Mouse (Mus musculus): ENCODE data around the gene Ift81.

Ift81 gene

DNA sequence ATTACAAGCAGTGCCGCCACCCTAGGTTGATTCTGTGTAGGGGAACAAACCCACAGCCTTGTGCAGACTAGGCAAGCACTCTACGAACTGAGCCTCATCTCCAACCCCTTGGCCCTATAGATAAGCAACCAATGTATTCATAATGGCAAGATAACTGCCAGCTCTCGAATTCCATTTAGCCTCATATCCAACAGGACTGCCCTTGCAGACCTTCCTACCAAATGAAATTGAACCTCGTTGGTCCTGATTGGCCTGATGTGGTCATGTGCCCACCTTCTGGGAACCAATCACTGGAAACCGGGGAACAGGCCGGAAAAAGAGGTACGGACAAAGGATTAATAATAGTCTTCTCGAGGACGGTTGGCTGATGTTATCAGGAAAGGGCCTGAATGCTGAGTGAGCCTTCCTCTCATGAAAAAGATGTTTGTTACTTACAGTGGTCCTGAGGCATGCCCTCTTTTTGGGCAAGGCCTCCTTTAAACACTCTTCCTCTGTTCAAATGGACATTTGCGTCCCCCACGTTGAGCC is 10.7 kb upstream of the Ift81 start:
- no peak for DNase-seq

DNA sequence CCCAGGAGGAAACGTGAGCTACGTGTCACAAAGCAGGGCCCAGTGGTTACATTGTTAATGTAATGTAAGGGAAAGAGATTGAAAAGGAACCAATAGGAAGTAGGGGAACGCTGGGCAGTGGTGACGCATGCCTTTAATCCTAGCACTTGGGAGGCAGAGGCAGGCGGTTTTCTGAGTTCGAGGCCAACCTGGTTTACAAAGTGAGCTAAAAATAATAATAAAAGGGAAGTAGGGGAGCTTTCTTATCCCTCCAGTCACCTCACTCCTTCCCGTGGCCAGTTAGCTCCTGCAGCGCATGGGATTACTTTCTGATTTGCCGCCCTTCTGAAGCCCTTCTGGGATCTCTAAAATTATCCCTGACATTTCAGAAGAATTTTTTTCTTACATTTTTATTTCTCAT is 9.5 kb upstream of the Ift81 start:
- no peak for DNase-seq

DNA sequence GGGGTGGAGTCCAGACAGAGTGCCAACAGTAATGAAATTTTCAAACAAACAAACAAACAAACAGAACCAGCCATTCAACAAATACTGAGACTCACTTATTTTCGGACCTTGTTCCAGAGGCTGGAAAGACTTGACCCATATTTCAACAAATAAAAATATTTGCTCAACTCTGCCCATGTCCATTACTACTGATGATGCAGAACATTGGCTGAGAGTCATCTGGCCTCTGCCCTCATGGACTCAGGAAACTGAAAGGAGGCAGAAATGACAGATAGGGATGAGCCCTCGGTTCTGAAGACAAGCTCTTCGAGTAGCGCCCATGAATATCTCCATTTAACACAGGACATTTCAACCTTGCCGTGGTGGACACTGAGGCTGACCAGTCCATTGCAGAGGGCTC is 8.2 kb upstream of the Ift81 start:
- no peak for DNase-seq

DNA sequence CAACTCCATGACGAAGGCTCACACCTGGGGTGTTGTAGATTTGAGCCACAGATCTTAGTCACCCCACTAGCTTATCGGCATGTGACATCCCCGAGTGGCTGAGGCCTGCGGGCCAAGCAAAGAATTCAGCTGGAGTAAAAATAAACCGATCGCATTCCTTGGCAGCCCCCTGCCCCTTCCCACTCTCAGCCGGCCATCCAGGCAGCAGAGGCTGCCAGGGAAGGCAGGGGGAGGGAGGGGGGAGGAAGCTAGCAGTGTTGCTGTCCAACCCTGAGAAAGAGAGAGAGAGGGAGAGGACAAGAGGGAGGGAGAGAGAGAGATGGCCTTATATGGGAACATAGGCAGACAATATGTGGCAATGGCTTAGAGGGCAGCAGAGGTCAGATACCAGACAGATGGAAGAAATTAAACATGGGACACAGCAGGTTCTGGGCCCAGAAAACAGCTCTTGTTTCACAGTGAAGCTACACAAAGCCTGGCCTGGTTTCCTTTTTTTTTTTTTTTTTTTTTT is 7.1 kb upstream of the Ift81 start:
- DNase-seq, result no peak

DNA sequence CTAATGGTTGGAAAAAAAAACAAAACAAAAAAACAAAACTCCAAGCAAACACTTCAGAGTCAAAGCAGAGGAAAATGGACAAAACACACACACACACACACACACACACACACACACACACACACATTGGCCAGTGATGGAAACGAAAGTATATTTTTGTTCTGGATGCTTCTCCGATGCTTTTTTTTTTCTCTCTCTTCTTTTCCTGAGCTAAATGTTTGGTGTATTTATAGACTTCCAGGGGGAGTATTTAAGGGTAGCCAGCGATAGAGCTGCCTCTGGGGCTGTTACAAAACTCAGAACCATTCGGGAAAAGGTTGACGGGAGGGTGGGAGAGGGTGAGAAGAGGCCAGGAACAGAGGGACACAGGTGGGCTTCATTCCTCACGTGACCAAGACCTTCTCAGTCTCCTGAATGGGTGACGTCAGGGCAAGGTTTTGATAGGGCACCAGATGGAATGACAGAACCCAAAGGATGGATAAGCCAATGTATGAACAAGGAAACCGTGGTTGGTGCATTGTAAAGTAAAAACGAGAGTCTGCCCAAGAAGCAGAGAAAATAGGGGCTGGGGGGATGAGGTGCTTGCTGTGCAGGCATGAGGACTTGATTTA is 5.5 kb upstream of the Ift81 start:
- no peak for DNase-seq

DNA sequence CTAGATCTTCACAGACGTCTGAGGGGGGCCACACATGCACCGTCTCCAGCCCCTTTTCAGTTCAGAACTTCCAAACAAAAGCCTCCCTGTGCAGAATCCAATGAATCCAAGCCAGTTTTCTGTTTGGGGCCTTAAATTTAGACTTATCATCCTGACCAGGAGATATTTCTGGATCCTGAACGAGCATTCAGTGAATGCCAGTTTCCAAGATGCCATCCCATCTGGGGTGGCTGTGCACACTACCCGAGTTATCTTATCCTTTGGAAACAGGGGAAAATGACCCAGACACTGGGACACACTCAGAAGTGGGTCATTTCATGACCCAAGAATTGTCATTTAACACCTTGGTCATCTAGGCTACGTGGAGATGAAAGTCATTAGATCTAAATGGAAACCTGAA is 3.4 kb upstream of the Ift81 start:
- no peak for DNase-seq

DNA sequence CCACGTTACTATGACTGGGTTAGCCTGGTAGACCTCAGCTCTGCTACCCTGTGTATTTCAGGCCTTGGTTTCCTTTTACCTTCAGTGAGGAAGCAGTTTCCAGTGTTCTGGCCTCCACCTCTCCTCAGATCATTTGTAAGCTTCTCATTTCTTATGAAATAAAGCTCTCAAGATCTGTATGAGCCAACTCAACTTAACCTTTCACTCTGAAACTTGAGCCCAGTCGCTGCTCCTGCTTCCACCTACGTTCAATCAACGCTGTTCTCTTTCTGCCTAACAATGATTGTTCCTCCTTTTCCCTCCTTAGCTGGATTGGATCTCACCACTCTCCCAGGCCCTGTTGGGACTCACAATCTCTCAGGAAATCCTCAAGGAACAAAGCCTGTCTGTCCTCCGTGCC is 2.7 kb downstream of the Ift81 start:
- DNase-seq, result no peak

DNA sequence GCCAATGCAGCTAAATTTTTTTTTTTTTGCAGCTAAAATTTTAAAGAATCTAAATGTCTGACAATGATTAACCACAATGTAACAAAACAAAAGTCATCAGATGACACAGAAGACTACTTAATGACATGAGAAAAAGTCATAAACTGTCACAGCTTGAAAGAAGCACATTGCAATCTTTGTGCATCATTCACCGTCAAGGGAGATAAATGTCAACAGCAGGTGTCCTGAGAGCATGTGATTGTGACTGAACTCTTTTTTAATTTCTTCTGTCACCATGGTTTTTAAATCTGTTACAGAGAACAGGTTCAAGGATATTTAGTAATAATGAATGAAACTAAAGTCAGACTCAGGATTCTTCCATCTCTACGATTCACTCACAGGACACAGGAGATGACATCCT is 9.4 kb downstream of the Ift81 start:
- no peak for DNase-seq

DNA sequence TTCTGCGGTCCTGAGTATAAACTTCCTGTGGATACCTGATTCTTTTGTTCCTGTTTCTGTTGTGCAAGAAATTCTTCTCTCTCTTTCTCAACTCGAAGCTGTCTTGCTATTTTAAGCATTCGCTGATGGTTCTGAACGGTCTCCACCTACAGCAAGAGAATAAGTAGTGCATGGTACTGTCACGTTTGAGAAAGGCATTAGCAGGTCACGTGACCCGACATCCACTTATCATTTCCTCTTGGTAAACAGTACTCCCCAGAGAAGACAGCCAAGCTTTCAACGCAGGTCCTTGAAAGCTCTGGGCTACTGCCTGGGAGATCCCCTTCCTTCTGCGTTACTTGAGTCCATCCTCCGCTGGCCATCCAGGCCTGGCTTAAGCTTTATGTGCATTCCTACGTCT is 12.1 kb downstream of the Ift81 start:
- DNase-seq, result no peak

DNA sequence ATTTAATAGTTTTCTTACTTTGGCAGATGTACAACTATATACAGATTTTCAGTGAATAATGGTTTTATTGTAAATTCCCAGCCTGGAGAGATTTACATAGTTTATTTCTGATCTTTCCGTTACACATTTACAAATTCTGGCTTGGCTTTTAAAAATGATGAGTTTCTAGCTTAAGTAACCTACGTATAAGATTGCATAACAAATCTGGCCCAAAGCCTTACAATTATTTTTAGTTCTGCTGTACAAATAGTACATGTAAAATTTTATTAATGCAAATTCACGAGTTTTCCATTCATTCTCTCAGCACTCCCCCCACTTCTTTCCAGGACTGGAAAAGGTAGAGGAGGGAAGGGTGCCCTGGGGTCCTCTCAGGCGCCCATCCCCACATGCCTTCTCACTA is 18.8 kb downstream of the Ift81 start:
- DNase-seq, result no peak

DNA sequence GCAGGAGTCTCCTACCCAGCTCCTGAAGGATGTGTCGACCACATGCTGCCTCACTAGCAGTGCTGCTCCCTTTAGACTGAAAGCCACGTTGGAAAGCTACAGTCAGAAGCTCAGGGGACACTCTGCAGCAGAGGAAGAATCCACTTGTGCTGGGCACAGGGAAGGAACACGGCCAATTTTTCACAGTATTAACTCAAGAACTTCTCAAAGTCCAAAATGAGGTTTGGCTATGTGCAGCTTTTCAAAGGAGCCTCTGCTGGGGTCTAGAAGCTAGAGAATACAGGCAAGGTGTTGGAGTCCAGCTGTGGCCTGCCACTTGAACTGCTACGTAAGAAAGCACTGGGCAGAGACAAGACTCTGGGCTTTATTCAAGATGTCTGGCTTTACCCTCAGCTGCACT is 24.4 kb downstream of the Ift81 start:
- no peak for DNase-seq

DNA sequence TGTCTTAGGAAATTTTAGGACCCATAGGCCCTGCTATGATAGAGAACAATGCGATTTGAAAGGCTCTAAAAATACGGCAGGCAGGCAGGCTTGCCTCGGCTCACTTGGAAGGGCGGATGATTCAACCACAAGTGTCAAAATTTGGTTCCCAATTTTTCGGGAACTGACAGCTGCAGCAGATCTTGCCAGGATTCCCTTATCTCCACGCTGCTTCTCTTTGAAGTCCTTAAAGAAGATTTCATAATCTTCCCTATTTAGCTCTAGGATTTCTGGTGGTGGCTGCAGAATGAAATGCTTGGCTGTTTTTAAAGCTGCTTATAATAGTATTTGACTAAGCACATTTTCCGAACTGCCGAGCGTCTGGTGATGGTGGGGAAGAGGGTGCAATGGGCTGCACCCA is 28.8 kb downstream of the Ift81 start:
- no peak for DNase-seq

DNA sequence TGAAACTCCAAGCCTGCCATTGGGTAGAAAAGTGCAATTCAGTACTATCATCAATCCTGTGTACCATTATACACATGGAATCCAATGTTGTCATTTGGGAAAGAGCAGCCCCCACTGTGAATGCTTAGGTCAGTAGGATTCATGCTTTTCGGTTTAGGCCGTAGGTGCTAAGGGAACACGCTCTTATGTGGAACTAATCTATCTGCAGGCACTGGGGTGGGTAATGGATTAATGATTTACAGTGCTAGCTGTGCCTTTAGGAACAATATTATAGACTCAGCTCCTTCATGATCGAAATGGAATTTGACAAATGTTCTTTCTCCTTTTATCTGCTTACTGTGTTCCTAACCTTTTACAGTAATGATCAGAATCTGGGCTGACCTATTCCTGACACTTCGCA is 30.2 kb downstream of the Ift81 start:
- no peak for DNase-seq

DNA sequence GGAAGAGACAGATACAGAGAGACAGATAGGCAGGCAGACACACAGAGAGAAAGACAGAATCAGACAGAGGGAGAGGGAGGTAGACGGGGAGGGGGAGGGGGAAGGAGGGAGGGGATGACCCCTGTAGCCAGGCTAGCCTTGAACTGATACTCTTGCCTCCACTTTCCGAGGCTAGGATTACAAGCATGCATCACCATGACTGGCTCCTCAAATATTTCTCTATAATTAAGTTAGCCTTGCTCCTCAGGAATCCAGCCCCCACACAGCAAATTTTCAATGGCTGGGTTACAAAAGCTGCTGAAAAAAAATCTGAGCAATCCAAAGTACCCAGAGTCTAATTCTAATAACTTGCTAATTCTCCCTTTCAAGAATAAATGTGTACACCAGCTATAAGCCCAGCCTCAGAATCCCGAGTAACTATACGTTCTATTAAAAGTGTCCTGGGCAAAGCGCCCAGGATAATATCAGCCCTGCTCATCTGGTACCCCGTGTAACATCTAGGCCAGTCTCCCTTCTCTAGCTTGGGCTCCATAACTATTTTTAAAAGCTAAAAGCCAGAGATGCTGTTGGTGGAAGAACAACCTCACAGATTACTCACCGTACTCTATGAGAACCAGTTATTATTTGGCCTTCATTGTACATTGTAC is 37.5 kb downstream of the Ift81 start:
- DNase-seq, result no peak

DNA sequence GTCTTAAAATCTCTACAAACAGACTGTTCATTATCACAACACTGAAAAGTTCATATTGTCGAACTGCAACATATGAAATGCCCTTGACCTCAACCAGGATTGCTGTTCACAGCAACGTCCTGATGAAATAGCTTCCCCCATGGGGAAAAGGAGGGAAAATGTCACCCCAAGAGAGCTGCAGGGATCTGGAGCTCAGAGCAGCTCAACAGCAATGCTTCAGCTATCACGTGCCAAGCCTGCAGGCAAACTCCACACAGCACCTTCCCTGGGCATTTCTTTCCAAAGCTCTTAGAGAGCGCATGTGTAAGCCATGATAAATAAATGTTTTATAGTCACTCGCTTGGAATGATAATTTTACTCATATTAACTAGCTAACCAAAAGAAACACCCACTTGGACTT is 42.3 kb downstream of the Ift81 start:
- no peak for DNase-seq

DNA sequence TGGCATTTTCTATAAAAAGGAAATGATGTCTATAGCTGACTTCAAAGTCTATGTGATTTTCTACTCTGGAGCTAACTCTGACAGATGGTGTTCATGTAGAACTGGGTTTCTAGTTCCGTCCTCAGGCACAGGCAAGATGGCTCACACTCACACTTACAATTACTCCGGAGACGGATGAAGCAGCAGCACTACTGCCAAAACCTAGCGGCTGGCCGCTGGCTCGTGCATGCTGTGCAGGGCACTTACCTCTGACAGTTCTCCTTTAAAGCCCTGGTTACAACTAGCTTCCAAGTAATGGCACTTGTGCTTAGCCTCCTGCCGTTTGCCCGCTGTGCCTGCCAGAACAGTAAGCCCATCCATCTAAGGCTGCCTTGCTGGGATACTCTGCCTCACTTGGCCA is 47.7 kb downstream of the Ift81 start:
- peak; percentile 86 for DNase-seq

DNA sequence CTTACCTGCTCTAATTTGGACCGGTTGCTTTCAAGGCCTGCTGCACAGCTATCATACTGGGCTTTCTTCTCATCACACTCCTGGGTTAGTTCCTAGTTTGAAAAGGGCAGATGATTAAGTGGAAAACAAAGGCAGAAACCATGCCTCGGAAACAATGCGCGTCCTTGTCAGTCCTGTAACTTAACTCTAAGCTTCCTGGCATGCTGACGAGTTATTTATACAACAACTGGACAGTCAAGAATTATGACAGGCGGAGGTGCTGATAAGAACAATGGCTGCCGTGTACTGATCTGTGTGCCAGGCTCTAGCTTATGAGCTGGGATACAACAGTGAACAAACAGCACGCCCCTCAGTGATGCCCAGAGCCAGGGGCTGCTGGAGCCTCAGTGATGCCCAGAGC is 53.7 kb downstream of the Ift81 start:
- no peak for DNase-seq

DNA sequence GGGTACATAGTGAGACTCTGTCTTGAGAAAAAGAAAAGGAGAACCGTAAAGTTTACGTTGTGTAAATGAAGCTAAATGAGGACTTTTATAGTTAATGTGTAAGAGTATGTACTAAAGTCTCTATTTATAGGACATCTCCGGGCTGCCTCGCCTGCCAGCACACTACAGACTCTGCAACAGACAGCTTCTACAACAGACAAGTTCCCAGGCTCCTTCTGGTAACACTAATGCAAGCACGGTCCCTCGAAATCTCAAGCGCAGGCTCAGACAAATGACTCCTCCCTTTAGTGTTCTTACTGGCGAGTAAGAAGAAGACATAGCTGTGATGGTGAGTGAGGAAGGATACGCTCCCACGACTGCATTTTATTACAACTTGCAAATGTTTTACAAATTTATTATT is 56.2 kb downstream of the Ift81 start:
- DNase-seq, result no peak

DNA sequence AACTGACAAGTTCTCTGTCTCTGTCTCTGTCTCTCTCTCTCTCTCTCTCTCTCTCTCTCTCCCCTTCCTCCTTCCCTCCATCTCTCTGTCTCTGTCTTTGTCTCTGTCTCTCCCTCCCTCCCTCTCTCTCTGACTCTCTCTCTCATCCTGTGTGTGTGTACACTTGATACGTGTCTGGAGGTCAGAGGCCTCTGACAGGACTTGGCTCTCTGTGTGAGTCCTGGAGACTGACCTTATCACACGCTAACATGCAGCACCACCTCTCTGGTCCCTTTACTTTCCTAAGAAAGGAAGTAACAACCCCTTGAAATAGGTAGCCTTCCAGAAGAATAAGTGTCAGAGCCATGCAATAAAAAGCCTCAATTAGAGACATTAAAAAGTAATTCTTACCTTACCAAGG is 59.2 kb downstream of the Ift81 start:
- DNase-seq, result no peak

DNA sequence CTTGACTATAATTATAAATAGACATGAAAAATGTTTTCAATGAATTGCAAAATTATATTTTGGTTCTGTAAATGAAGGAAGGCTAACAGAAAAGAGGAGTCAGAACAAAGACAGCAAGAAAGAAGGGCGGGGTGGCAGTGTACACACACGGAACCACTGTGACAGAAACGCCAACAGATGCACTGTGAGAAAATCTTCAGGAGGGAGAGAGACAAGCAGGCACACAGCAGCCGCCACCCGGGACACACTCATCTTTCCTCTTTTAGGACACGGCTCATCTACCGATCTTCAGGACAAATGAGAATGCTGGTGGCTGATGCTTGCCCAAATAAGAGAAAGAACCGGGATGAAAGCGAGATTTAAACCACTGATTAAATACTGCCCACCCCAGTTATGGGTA is 61.7 kb downstream of the Ift81 start:
- no peak for DNase-seq

DNA sequence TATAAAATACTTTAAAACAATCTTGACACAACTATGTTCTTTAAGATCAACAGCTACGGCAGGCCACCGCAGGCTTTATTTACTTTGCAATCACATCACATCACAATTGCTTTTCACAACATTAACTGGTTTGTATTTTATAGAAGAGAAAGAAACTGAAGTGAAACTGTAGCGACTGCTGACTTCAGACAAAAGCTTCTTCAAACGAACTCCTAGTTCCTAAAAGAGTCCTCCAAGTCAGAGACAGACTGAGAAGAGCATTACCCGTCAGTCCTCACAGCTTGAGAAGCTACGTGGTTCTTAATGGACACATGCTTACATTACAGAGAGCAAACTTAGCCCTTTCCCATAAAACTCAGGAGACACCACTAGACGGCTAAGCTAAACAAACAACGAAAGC is 63.9 kb downstream of the Ift81 start:
- no peak for DNase-seq

DNA sequence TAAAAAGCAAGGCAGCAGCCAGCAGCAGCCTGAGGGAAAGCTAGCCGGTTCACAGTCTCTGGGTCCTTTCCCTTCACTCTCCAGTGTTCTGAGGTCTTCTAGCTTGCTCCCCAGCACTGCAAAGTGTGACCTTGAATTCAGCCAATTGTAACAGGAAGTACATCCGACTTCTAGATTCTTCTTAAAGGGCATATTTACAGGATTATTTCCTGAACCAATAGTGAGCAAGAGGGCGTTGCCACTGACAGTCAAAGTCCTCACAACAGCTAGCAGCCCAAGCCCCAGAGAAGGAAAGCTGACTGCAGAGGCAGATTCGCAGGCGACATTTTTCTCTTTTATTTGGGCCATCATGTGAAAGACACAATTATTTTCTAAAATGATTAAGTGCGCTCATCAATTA is 65.6 kb downstream of the Ift81 start:
- no peak for DNase-seq

DNA sequence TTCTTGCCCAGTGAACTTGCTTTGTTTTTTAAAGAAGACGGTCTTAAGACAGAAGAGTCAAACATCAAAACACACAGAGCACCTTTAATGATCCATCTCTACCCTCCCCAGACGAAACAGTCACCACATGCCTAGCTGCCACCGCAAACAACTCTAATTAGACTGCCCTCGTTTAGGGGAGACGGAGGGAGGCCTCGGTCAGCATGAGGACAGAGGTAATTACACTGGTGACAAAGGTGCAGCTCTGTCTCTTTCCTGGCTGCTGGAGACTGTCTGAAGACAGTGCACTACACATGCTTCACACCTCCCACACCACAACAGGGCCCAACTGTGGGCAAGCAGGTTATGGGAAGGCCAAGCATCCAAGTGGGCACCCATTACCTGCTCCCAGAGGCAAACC is 66.5 kb downstream of the Ift81 start:
- no peak for DNase-seq

DNA sequence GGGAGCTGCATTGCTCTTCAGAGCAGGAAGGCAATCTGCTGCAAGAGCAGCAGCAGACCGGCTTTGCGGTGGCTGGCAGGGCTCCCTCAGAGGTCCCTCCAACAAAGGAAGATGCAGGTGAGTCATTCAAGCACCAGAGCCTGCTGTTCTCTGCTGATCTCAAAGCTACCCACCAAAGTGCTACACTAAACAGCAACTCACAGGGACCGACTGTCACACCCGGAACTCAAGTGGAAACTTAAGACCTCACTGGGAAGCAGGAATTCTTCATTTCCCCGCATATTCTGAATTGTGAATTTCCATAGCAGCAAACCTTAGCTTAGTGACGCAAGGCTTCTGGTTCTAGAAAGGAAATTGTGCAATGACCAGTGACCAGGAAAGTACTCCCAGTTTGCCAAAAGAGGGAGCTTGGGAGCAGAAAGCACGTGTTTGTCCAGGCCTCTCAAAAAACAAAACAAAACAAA is 67.0 kb downstream of the Ift81 start:
- peak; percentile 82 for DNase-seq

DNA sequence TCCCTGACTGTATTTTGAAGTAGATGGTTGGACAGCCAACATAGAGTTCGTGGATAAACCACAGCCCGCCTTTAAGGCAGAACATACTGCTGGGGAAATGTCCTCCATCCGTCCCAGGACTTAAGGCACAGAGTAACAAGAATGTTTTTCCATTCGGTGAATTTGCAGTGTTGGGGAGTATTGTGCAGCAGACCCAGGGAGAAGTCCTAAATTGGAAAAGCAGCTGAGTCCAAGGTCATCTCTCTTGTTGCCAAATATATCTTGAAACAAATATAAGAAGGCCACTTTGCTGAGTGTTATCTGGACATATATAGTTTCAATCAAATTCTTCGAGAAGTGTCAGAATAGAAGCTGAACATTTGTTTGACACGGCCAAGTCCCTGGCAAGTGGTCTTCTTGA is 70.9 kb downstream of the Ift81 start:
- DNase-seq, result no peak

Measured in cerebellum, adult 11-12 months (tissue).